In the genomic region with DNA sequence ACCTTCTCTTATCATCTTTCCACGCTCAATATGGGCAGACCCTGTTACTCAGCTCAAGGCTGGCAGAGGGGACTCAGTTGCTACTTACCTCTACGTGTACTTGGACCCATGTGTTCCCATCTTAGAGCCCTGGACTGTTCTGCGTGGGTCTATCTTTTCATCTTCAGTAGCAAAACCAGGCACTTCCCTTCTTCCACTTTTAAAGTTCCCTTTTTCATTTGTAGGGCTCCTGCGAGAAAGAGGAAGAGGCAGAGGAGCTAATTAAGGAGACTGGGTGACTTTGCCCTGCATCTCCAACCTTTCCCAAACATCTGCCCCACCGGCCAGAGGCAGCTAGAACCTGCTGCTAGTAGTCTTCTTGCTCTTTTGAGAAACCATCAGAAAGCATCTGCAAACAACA, we compare ENCODE assay signal across 31 mouse cellular contexts. TPM values are rescaled to one million over a fixed set of nuclear protein-coding genes. Genes with fewer than 3 reads are reported as not detected.
DNase-seq lines count a peak whose midpoint lies in the region; ATAC-seq and TF ChIP-seq lines count a peak whose summit lies in the region.
"Had no signal": no experiment of that assay in that cellular context is flagged by ENCODE, and none has a peak within 500 bp of the region (broad histone marks: within the 10 kb centered on the region; RNA-seq: fewer than 3 reads in every experiment).

No protein-coding gene starts in this region.

- DNase-seq in heart, adult 11 months: peak; percentile 78
- DNase-seq in MEL-GATA-1-ER (ENCODE audit: extremely low read depth, low read depth): peak; percentile 68
- DNase-seq in monocyte, adult 2 months (ENCODE audit: low read depth in 1 of 2, low spot score in 2 of 2): peak; percentile 5 to 12
- DNase-seq in hindbrain, embryonic 14.5 days (ENCODE audit: low spot score): no peak
- no peak for DNase-seq in embryo, embryonic 10.5 days (ENCODE audit: low spot score)
- no peak for DNase-seq in thymus, adult 18-20 months
- DNase-seq: adrenal gland, postnatal 36 days; cerebellum, adult 2 months; cerebellum, postnatal 14 days; embryo, embryonic 11 days; kidney, adult 11 months; lung, postnatal 14 days; right cerebral cortex, postnatal 4 days; thymus, postnatal 14 days had no signal

- no peaks in the 10 kb centered on the region for H3K9me3 ChIP-seq in heart, embryonic 12.5 days (replicated peaks)
- no peaks in the 10 kb centered on the region for H3K9me3 ChIP-seq in intestine, postnatal 0 days (ENCODE audit: control insufficient read depth)
- no peaks in the 10 kb centered on the region for H3K9me3 ChIP-seq in hindbrain, embryonic 14.5 days (ENCODE audit: control insufficient read depth, low read length)
- H3K9me3 ChIP-seq: embryonic facial prominence, embryonic 12.5 days; forebrain, embryonic 15.5 days; heart, embryonic 10.5 days; hindbrain, embryonic 10.5 days; kidney, embryonic 15.5 days; limb, embryonic 12.5 days; liver, embryonic 15.5 days; midbrain, embryonic 10.5 days; midbrain, embryonic 15.5 days; neural tube, embryonic 12.5 days had no signal

- H3K36me3 ChIP-seq in heart, embryonic 12.5 days: no peaks in the 10 kb centered on the region
- H3K36me3 ChIP-seq in intestine, postnatal 0 days (ENCODE audit: control insufficient read depth, insufficient read depth): no peaks in the 10 kb centered on the region
- H3K36me3 ChIP-seq in hindbrain, embryonic 14.5 days (replicated peaks; ENCODE audit: control insufficient read depth, insufficient read depth): no peaks in the 10 kb centered on the region
- H3K36me3 ChIP-seq: embryonic facial prominence, embryonic 12.5 days; forebrain, embryonic 15.5 days; heart, embryonic 10.5 days; hindbrain, embryonic 10.5 days; kidney, embryonic 15.5 days; limb, embryonic 12.5 days; liver, embryonic 15.5 days; midbrain, embryonic 10.5 days; midbrain, embryonic 15.5 days; neural tube, embryonic 12.5 days had no signal

- no peaks in the 10 kb centered on the region for H3K27me3 ChIP-seq in heart, embryonic 12.5 days (replicated peaks)
- H3K27me3 ChIP-seq in intestine, postnatal 0 days (replicated peaks; ENCODE audit: control insufficient read depth, insufficient read depth, low read length): no peaks in the 10 kb centered on the region
- H3K27me3 ChIP-seq in hindbrain, embryonic 14.5 days (ENCODE audit: control insufficient read depth, insufficient read depth, low read length): no peaks in the 10 kb centered on the region
- H3K27me3 ChIP-seq: embryonic facial prominence, embryonic 12.5 days; forebrain, embryonic 15.5 days; kidney, embryonic 15.5 days; midbrain, embryonic 15.5 days; neural tube, embryonic 12.5 days had no signal

- H3K9ac ChIP-seq in heart, embryonic 12.5 days: no peak overlapping the region
- H3K9ac ChIP-seq in intestine, postnatal 0 days (ENCODE audit: low read depth, low read length): no peak overlapping the region
- H3K9ac ChIP-seq in hindbrain, embryonic 14.5 days: no peak overlapping the region
- H3K9ac ChIP-seq: embryonic facial prominence, embryonic 12.5 days; forebrain, embryonic 15.5 days; kidney, embryonic 15.5 days; limb, embryonic 12.5 days; liver, embryonic 15.5 days; lung, embryonic 14.5 days; midbrain, embryonic 15.5 days; neural tube, embryonic 12.5 days had no signal

- no peak overlapping the region for H3K27ac ChIP-seq in heart, embryonic 12.5 days (ENCODE audit: poor library complexity, severe bottlenecking)
- H3K27ac ChIP-seq in intestine, postnatal 0 days (ENCODE audit: low read depth, low read length): no peak overlapping the region
- H3K27ac ChIP-seq in hindbrain, embryonic 14.5 days: no peak overlapping the region
- H3K27ac ChIP-seq: embryonic facial prominence, embryonic 12.5 days; forebrain, embryonic 15.5 days; heart, embryonic 10.5 days; hindbrain, embryonic 10.5 days; hindbrain, postnatal 0 days; kidney, embryonic 15.5 days; layer of hippocampus, adult 2 months; left cerebral cortex, adult 2 months; limb, embryonic 12.5 days; liver, embryonic 15.5 days; midbrain, embryonic 10.5 days; midbrain, embryonic 15.5 days; neural tube, embryonic 12.5 days had no signal

- 26% methylated on average over 5 of the region's 5 CpGs for whole genome bisulfite sequencing in heart, embryonic 12.5 days
- 23% methylated on average over 5 of the region's 5 CpGs for WGBS in intestine, postnatal 0 days
- 79% methylated on average over 5 of the region's 5 CpGs for WGBS in hindbrain, embryonic 14.5 days

- no peak for ATAC-seq in heart, embryonic 12.5 days (ENCODE audit: insufficient number of reproducible peaks, low FRiP score)
- no peak for ATAC-seq in intestine, postnatal 0 days
- ATAC-seq in hindbrain, embryonic 14.5 days (ENCODE audit: low FRiP score): no peak
- ATAC-seq: forebrain, embryonic 15.5 days; hindbrain, postnatal 0 days; midbrain, embryonic 15.5 days had no signal

- no peak for TF ChIP-seq CTCF in intestine, postnatal 0 days (IDR thresholded peaks at IDR 0.05; ENCODE audit: low read depth)

- H3K4me3 ChIP-seq in heart, embryonic 12.5 days: no peak overlapping the region
- no peak overlapping the region for H3K4me3 ChIP-seq in intestine, postnatal 0 days (ENCODE audit: low read depth, low read length)
- H3K4me3 ChIP-seq in hindbrain, embryonic 14.5 days (replicated peaks; ENCODE audit: low read length): no peak overlapping the region
- H3K4me3 ChIP-seq: embryonic facial prominence, embryonic 12.5 days; forebrain, embryonic 15.5 days; heart, embryonic 10.5 days; hindbrain, embryonic 10.5 days; kidney, embryonic 15.5 days; layer of hippocampus, adult 2 months; left cerebral cortex, adult 2 months; limb, embryonic 12.5 days; liver, embryonic 15.5 days; midbrain, embryonic 10.5 days; midbrain, embryonic 15.5 days; myocyte; neural tube, embryonic 12.5 days had no signal

- peaks cover 15% of the 10 kb centered on the region for H3K4me1 ChIP-seq in heart, embryonic 12.5 days (replicated peaks)
- peaks cover 11% of the 10 kb centered on the region; the same call in 1 of the 2 replicates for H3K4me1 ChIP-seq in intestine, postnatal 0 days (replicated peaks; ENCODE audit: control insufficient read depth, insufficient read depth, low read length)
- peaks cover 4% of the 10 kb centered on the region; the same call in 1 of the 2 replicates for H3K4me1 ChIP-seq in hindbrain, embryonic 14.5 days (replicated peaks; ENCODE audit: control insufficient read depth, insufficient read depth, low read length)
- H3K4me1 ChIP-seq: hindbrain, embryonic 10.5 days; kidney, embryonic 15.5 days; liver, embryonic 15.5 days; midbrain, embryonic 15.5 days; neural tube, embryonic 12.5 days had no signal

- no peak overlapping the region for H3K4me2 ChIP-seq in heart, embryonic 12.5 days
- peak overlapping the region; percentile 22; the same call in 1 of the 2 replicates for H3K4me2 ChIP-seq in intestine, postnatal 0 days (replicated peaks; ENCODE audit: low read depth)
- no peak overlapping the region for H3K4me2 ChIP-seq in hindbrain, embryonic 14.5 days (replicated peaks)
- H3K4me2 ChIP-seq: embryonic facial prominence, embryonic 12.5 days; forebrain, embryonic 15.5 days; kidney, embryonic 15.5 days; limb, embryonic 12.5 days; liver, embryonic 15.5 days; lung, embryonic 14.5 days; midbrain, embryonic 15.5 days; neural tube, embryonic 12.5 days had no signal

RNA-seq across cellular contexts. Expression of a gene that starts 35.9 kb away (rescaled TPM):
- polyA plus RNA-seq in heart, embryonic 12.5 days (2016; fragmentation: Nextera tagmentation; extraction: Ambion mirVana): 8.5 and 9.7 TPM in 2 replicates
- 5.4 and 6.2 TPM in 2 replicates for polyA plus RNA-seq in intestine, postnatal 0 days (2015; fragmentation: Nextera tagmentation; extraction: Ambion mirVana)
- polyA plus RNA-seq in hindbrain, embryonic 14.5 days (2014; fragmentation: Nextera tagmentation; extraction: Ambion mirVana): 11.0 and 11.8 TPM in 2 replicates

Comparison
In these comparisons a context has a peak if more than half of its experiments do, and no peak if none do; other contexts are left out.
1. DNase-seq: peak in heart, adult 11 months (single experiment), MEL-GATA-1-ER (single experiment) and monocyte, adult 2 months (2 of 2); none in hindbrain, embryonic 14.5 days (single experiment), embryo, embryonic 10.5 days (single experiment) and thymus, adult 18-20 months (0 of 2).